Mouse (Mus musculus): ENCODE data around the gene Btbd16. TPM values are rescaled to one million over a fixed set of nuclear protein-coding genes. Genes with fewer than 3 reads are reported as not detected.

Btbd16 gene
- polyA plus RNA-seq, 1 experiment from 2014 or later: not detected

GRCm38 (mm10) chr7:130766411-130767170 is 7.3 kb upstream of the Btbd16 start:
- no peak overlapping the region for H3K4me3 ChIP-seq (ENCODE audit: low read length)
- H3K9me3 ChIP-seq (ENCODE audit: low read length): no peaks in the 10 kb centered on the region
- ATAC-seq (ENCODE audit: low FRiP score, low TSS enrichment): no peak; the same call in 1 of the 2 replicates
- H3K4me2 ChIP-seq (replicated peaks; ENCODE audit: low read depth, low read length): no peak overlapping the region
- no peak overlapping the region for H3K27ac ChIP-seq (ENCODE audit: low read length)
- H3K27me3 ChIP-seq (ENCODE audit: insufficient read depth, low read length): no peaks in the 10 kb centered on the region
- H3K4me1 ChIP-seq (ENCODE audit: insufficient read depth, low read length): no peaks in the 10 kb centered on the region; the same call in 1 of the 2 replicates
- 83% methylated on average over 30 of the region's 30 CpGs for WGBS
- H3K9ac ChIP-seq (replicated peaks; ENCODE audit: low read length): no peak overlapping the region
- peaks cover 8% of the 10 kb centered on the region for H3K36me3 ChIP-seq (ENCODE audit: insufficient read depth, low read length)

- Histone ChIP-seq H3K4me2 (replicated peaks; ENCODE audit: low read depth, low read length) (no peak overlapping the region), H3K27me3 (ENCODE audit: insufficient read depth, low read length) (no peaks in the 10 kb centered on the region), H3K9ac (replicated peaks; ENCODE audit: low read length) (no peak overlapping the region), H3K9me3 (ENCODE audit: low read length) (no peaks in the 10 kb centered on the region), H3K4me1 (ENCODE audit: insufficient read depth, low read length) (no peaks in the 10 kb centered on the region), H3K4me3 (ENCODE audit: low read length) (no peak overlapping the region), H3K27ac (ENCODE audit: low read length) (no peak overlapping the region), H3K36me3 (ENCODE audit: insufficient read depth, low read length) (peaks cover 8% of the 10 kb centered on the region)
- no peak for ATAC-seq (ENCODE audit: low FRiP score, low TSS enrichment)
- WGBS: 92% methylated on average over 4 of the region's 4 CpGs
Observed at GRCm38 (mm10) chr7:130768151-130768550, 5.7 kb upstream of the Btbd16 start.

GRCm38 (mm10) chr7:130770707-130771106 is 3.2 kb upstream of the Btbd16 start:
- Histone ChIP-seq H3K4me1 (ENCODE audit: insufficient read depth, low read length) (no peaks in the 10 kb centered on the region), H3K4me3 (ENCODE audit: low read length) (no peak overlapping the region), H3K9me3 (ENCODE audit: low read length) (no peaks in the 10 kb centered on the region), H3K27ac (ENCODE audit: low read length) (no peak overlapping the region), H3K4me2 (replicated peaks; ENCODE audit: low read depth, low read length) (no peak overlapping the region), H3K36me3 (ENCODE audit: insufficient read depth, low read length) (peaks cover under 1% of the 10 kb centered on the region; the same call in 1 of the 2 replicates), H3K27me3 (ENCODE audit: insufficient read depth, low read length) (no peaks in the 10 kb centered on the region), H3K9ac (replicated peaks; ENCODE audit: low read length) (no peak overlapping the region)
- 25% methylated on average over 3 of the region's 3 CpGs for WGBS
- peak; percentile 50 for ATAC-seq (ENCODE audit: low FRiP score, low TSS enrichment)

GRCm38 (mm10) chr7:130773171-130773830 is 568 bp upstream of the Btbd16 start:
- ATAC-seq (ENCODE audit: low FRiP score, low TSS enrichment): no peak
- H3K9me3 ChIP-seq (ENCODE audit: low read length): no peaks in the 10 kb centered on the region

GRCm38 (mm10) chr7:130780866-130781419 is 7.1 kb downstream of the Btbd16 start:
- Histone ChIP-seq H3K27ac (ENCODE audit: low read length) (no peak overlapping the region), H3K4me3 (ENCODE audit: low read length) (no peak overlapping the region), H3K36me3 (ENCODE audit: insufficient read depth, low read length) (no peaks in the 10 kb centered on the region), H3K4me2 (replicated peaks; ENCODE audit: low read depth, low read length) (no peak overlapping the region), H3K9ac (replicated peaks; ENCODE audit: low read length) (no peak overlapping the region), H3K4me1 (ENCODE audit: insufficient read depth, low read length) (peaks cover 4% of the 10 kb centered on the region; the same call in 1 of the 2 replicates), H3K27me3 (ENCODE audit: insufficient read depth, low read length) (no peaks in the 10 kb centered on the region), H3K9me3 (ENCODE audit: low read length) (no peaks in the 10 kb centered on the region)
- ATAC-seq (ENCODE audit: low FRiP score, low TSS enrichment): no peak
- WGBS: 73% methylated on average over 5 of the region's 5 CpGs

More at GRCm38 (mm10) chr7:130773171-130773830, 568 bp upstream of the Btbd16 start:
- Histone ChIP-seq H3K9ac (replicated peaks; ENCODE audit: low read length) (no peak overlapping the region), H3K4me1 (ENCODE audit: insufficient read depth, low read length) (no peaks in the 10 kb centered on the region), H3K36me3 (ENCODE audit: insufficient read depth, low read length) (no peaks in the 10 kb centered on the region), H3K4me3 (ENCODE audit: low read length) (no peak overlapping the region), H3K4me2 (replicated peaks; ENCODE audit: low read depth, low read length) (no peak overlapping the region), H3K27ac (ENCODE audit: low read length) (no peak overlapping the region), H3K27me3 (ENCODE audit: insufficient read depth, low read length) (no peaks in the 10 kb centered on the region)
- WGBS: 76% methylated on average over 11 of the region's 11 CpGs

- WGBS: 70% methylated on average over 5 of the region's 5 CpGs
- Histone ChIP-seq H3K4me1 (ENCODE audit: insufficient read depth, low read length) (peaks cover 8% of the 10 kb centered on the region), H3K4me3 (ENCODE audit: low read length) (no peak overlapping the region), H3K27ac (ENCODE audit: low read length) (no peak overlapping the region), H3K9me3 (ENCODE audit: low read length) (no peaks in the 10 kb centered on the region), H3K9ac (replicated peaks; ENCODE audit: low read length) (no peak overlapping the region), H3K36me3 (ENCODE audit: insufficient read depth, low read length) (no peaks in the 10 kb centered on the region), H3K4me2 (replicated peaks; ENCODE audit: low read depth, low read length) (no peak overlapping the region), H3K27me3 (ENCODE audit: insufficient read depth, low read length) (no peaks in the 10 kb centered on the region)
- ATAC-seq (ENCODE audit: low FRiP score, low TSS enrichment): no peak
Observed at GRCm38 (mm10) chr7:130782501-130783050, 8.7 kb downstream of the Btbd16 start.

- Histone ChIP-seq H3K4me3 (ENCODE audit: low read length) (no peak overlapping the region), H3K9ac (replicated peaks; ENCODE audit: low read length) (no peak overlapping the region), H3K4me2 (replicated peaks; ENCODE audit: low read depth, low read length) (no peak overlapping the region), H3K4me1 (ENCODE audit: insufficient read depth, low read length) (peaks cover 8% of the 10 kb centered on the region), H3K27ac (ENCODE audit: low read length) (no peak overlapping the region), H3K9me3 (ENCODE audit: low read length) (no peaks in the 10 kb centered on the region), H3K36me3 (ENCODE audit: insufficient read depth, low read length) (no peaks in the 10 kb centered on the region), H3K27me3 (ENCODE audit: insufficient read depth, low read length) (no peaks in the 10 kb centered on the region)
- WGBS: 57% methylated on average over 12 of the region's 12 CpGs
- ATAC-seq (ENCODE audit: low FRiP score, low TSS enrichment): peak; percentile 39; the same call in 1 of the 2 replicates
Observed at GRCm38 (mm10) chr7:130785923-130786575, 12.2 kb downstream of the Btbd16 start.

GRCm38 (mm10) chr7:130786708-130787107 is 12.8 kb downstream of the Btbd16 start:
- Histone ChIP-seq H3K4me1 (ENCODE audit: insufficient read depth, low read length) (peaks cover 8% of the 10 kb centered on the region), H3K4me3 (ENCODE audit: low read length) (no peak overlapping the region), H3K9me3 (ENCODE audit: low read length) (no peaks in the 10 kb centered on the region), H3K4me2 (replicated peaks; ENCODE audit: low read depth, low read length) (no peak overlapping the region), H3K27me3 (ENCODE audit: insufficient read depth, low read length) (no peaks in the 10 kb centered on the region), H3K9ac (replicated peaks; ENCODE audit: low read length) (no peak overlapping the region), H3K36me3 (ENCODE audit: insufficient read depth, low read length) (no peaks in the 10 kb centered on the region), H3K27ac (ENCODE audit: low read length) (no peak overlapping the region)
- 73% methylated on average over 5 of the region's 5 CpGs for WGBS
- no peak for ATAC-seq (ENCODE audit: low FRiP score, low TSS enrichment)

- Histone ChIP-seq H3K27ac (ENCODE audit: low read length) (no peak overlapping the region), H3K4me1 (ENCODE audit: insufficient read depth, low read length) (peaks cover 8% of the 10 kb centered on the region), H3K36me3 (ENCODE audit: insufficient read depth, low read length) (no peaks in the 10 kb centered on the region), H3K4me3 (ENCODE audit: low read length) (no peak overlapping the region), H3K27me3 (ENCODE audit: insufficient read depth, low read length) (no peaks in the 10 kb centered on the region), H3K9ac (replicated peaks; ENCODE audit: low read length) (no peak overlapping the region), H3K9me3 (ENCODE audit: low read length) (no peaks in the 10 kb centered on the region), H3K4me2 (replicated peaks; ENCODE audit: low read depth, low read length) (no peak overlapping the region)
- WGBS: 96% methylated on average over 4 of the region's 4 CpGs
- no peak for ATAC-seq (ENCODE audit: low FRiP score, low TSS enrichment)
Observed at GRCm38 (mm10) chr7:130787537-130787936, 13.7 kb downstream of the Btbd16 start.
